10 mouse cellular contexts compared by ENCODE assay signal in genomic region chr16:10366240-10367217, GRCm38 (mm10). TPM values are rescaled to one million over a fixed set of nuclear protein-coding genes. Genes with fewer than 3 reads are reported as not detected.
DNase-seq lines count a peak whose midpoint lies in the region; ATAC-seq and TF ChIP-seq lines count a peak whose summit lies in the region.
"Had no signal": no experiment of that assay in that cellular context is flagged by ENCODE, and none has a peak within 500 bp of the region (broad histone marks: within the 10 kb centered on the region; RNA-seq: fewer than 3 reads in every experiment).

No protein-coding gene starts in this region.

- 79% methylated on average over 14 of the region's 14 CpGs for WGBS in heart, embryonic 10.5 days
- 82% methylated on average over 14 of the region's 14 CpGs for WGBS in hindbrain, embryonic 12.5 days
- 43% methylated on average over 14 of the region's 14 CpGs for WGBS in lung, adult 2 months
- 66% methylated on average over 14 of the region's 14 CpGs for WGBS in stomach, embryonic 15.5 days

- peak; percentile 33; the same call in 1 of the 2 replicates for ATAC-seq in hindbrain, embryonic 12.5 days (ENCODE audit: low FRiP score)
- peak; percentile 53; the same call in 1 of the 2 replicates for ATAC-seq in stomach, embryonic 15.5 days (ENCODE audit: insufficient read depth, low FRiP score, low read depth)

- TF ChIP-seq CTCF in lung, adult 2 months (IDR thresholded peaks at IDR 0.05; ENCODE audit: insufficient read depth, low read length): no peak

- H3K27ac ChIP-seq in heart, embryonic 10.5 days: peak overlapping the region; percentile 42; the same call in 1 of the 2 replicates
- no peak overlapping the region for H3K27ac ChIP-seq in hindbrain, embryonic 12.5 days
- H3K27ac ChIP-seq in stomach, embryonic 15.5 days: peak overlapping the region; percentile 85
- H3K27ac ChIP-seq: midbrain, embryonic 12.5 days had no signal

- no peak overlapping the region for H3K9ac ChIP-seq in hindbrain, embryonic 12.5 days
- no peak overlapping the region for H3K9ac ChIP-seq in stomach, embryonic 15.5 days
- H3K9ac ChIP-seq: midbrain, embryonic 12.5 days had no signal

- no peaks in the 10 kb centered on the region for H3K9me3 ChIP-seq in heart, embryonic 10.5 days
- no peaks in the 10 kb centered on the region for H3K9me3 ChIP-seq in hindbrain, embryonic 12.5 days (replicated peaks)
- H3K9me3 ChIP-seq in stomach, embryonic 15.5 days: no peaks in the 10 kb centered on the region
- H3K9me3 ChIP-seq: G1E; midbrain, embryonic 12.5 days had no signal

- H3K27me3 ChIP-seq in heart, embryonic 10.5 days (ENCODE audit: insufficient read depth, poor library complexity, severe bottlenecking): no peaks in the 10 kb centered on the region
- no peaks in the 10 kb centered on the region for H3K27me3 ChIP-seq in hindbrain, embryonic 12.5 days
- no peaks in the 10 kb centered on the region for H3K27me3 ChIP-seq in stomach, embryonic 15.5 days (replicated peaks)
- H3K27me3 ChIP-seq: midbrain, embryonic 12.5 days had no signal

- intact Hi-C loops in heart, postnatal 25 days (cut with DNase I): no loop called here

- DNase-seq in heart, embryonic 10.5 days (ENCODE audit: low spot score): no peak
- DNase-seq in heart, postnatal 25 days (ENCODE audit: low spot score): no peak
- DNase-seq in urinary bladder, postnatal 4 days (ENCODE audit: low spot score in 2 of 2): peak; percentile 52 to 65
- DNase-seq in urinary bladder, postnatal 10 days (ENCODE audit: low spot score): no peak
- peak; percentile 49 for DNase-seq in lung, adult 2 months
- DNase-seq in cerebellum, adult 11 months: no peak

- peaks cover 24% of the 10 kb centered on the region for H3K4me1 ChIP-seq in heart, embryonic 10.5 days
- H3K4me1 ChIP-seq in hindbrain, embryonic 12.5 days: peaks cover 11% of the 10 kb centered on the region
- peaks cover 3% of the 10 kb centered on the region; the same call in 1 of the 2 replicates for H3K4me1 ChIP-seq in lung, adult 2 months (ENCODE audit: control insufficient read depth, insufficient read depth, low read length)
- peaks cover 25% of the 10 kb centered on the region; the same call in 1 of the 2 replicates for H3K4me1 ChIP-seq in stomach, embryonic 15.5 days

- H3K4me3 ChIP-seq in heart, embryonic 10.5 days: no peak overlapping the region
- H3K4me3 ChIP-seq in hindbrain, embryonic 12.5 days: no peak overlapping the region
- H3K4me3 ChIP-seq in lung, adult 2 months (replicated peaks; ENCODE audit: extremely low read depth, low read depth, low read length): no peak overlapping the region
- H3K4me3 ChIP-seq in stomach, embryonic 15.5 days (replicated peaks): no peak overlapping the region
- H3K4me3 ChIP-seq: midbrain, embryonic 12.5 days had no signal

- H3K4me2 ChIP-seq in hindbrain, embryonic 12.5 days (replicated peaks): no peak overlapping the region
- no peak overlapping the region for H3K4me2 ChIP-seq in stomach, embryonic 15.5 days
- H3K4me2 ChIP-seq: midbrain, embryonic 12.5 days had no signal

- 0 out of 2 replicates have a peak, but pooled peaks have one; percentile 3 for TF ChIP-seq POLR2A in lung, adult 2 months (IDR thresholded peaks at IDR 0.05; ENCODE audit: borderline replicate concordance, extremely low read depth, low read depth, low read length)

- no peaks in the 10 kb centered on the region for H3K36me3 ChIP-seq in heart, embryonic 10.5 days
- no peaks in the 10 kb centered on the region for H3K36me3 ChIP-seq in hindbrain, embryonic 12.5 days
- H3K36me3 ChIP-seq in stomach, embryonic 15.5 days: no peaks in the 10 kb centered on the region
- H3K36me3 ChIP-seq: G1E; midbrain, embryonic 12.5 days had no signal

RNA-seq across cellular contexts. Expression of gene Tekt5, which starts 28.8 kb away (rescaled TPM):
- 0.11 and 0.23 TPM in 2 replicates for polyA plus RNA-seq in heart, embryonic 10.5 days (2016; fragmentation: Nextera tagmentation; extraction: Ambion mirVana)
- total RNA-seq in heart, postnatal 25 days (2021): not detected
- polyA plus RNA-seq in hindbrain, embryonic 12.5 days (2016; fragmentation: Nextera tagmentation; extraction: Ambion mirVana): 0.75 and 0.91 TPM in 2 replicates
- 6.8 and 9.2 TPM in 2 replicates for polyA plus RNA-seq in lung, adult 2 months (2012; rRNA removed)
- polyA plus RNA-seq in stomach, embryonic 15.5 days (2015; fragmentation: Nextera tagmentation; extraction: Ambion mirVana): 0.98 TPM in 2 replicates

RNA-seq across cellular contexts. Expression of gene Nubp1, which starts 45.2 kb away (rescaled TPM):
- polyA plus RNA-seq in heart, embryonic 10.5 days (2016; fragmentation: Nextera tagmentation; extraction: Ambion mirVana): 60.1 and 70.9 TPM in 2 replicates
- 10 to 100 TPM in 1 of 2 experiments, 1 to 10 TPM in 1; 9.4 to 10.5 TPM for total RNA-seq in heart, postnatal 25 days (2021)
- 50.7 and 57.6 TPM in 2 replicates for polyA plus RNA-seq in hindbrain, embryonic 12.5 days (2016; fragmentation: Nextera tagmentation; extraction: Ambion mirVana)
- 25.9 and 31.0 TPM in 2 replicates for polyA plus RNA-seq in lung, adult 2 months (2012; rRNA removed)
- 52.2 and 54.9 TPM in 2 replicates for polyA plus RNA-seq in stomach, embryonic 15.5 days (2015; fragmentation: Nextera tagmentation; extraction: Ambion mirVana)

RNA-seq across cellular contexts. Expression of gene Emp2, which starts 52.8 kb away (rescaled TPM):
- 22.3 and 25.5 TPM in 2 replicates for polyA plus RNA-seq in heart, embryonic 10.5 days (2016; fragmentation: Nextera tagmentation; extraction: Ambion mirVana)
- 10 to 100 TPM; 38.4 to 44.1 TPM for total RNA-seq in heart, postnatal 25 days (2021)
- polyA plus RNA-seq in hindbrain, embryonic 12.5 days (2016; fragmentation: Nextera tagmentation; extraction: Ambion mirVana): 5.2 and 5.6 TPM in 2 replicates
- 763 and 1,000 TPM in 2 replicates for polyA plus RNA-seq in lung, adult 2 months (2012; rRNA removed)
- polyA plus RNA-seq in stomach, embryonic 15.5 days (2015; fragmentation: Nextera tagmentation; extraction: Ambion mirVana): 35.2 and 48.4 TPM in 2 replicates
- polyA plus RNA-seq: G1E had no signal

Comparison
In these comparisons a context has a peak if more than half of its experiments do, and no peak if none do; other contexts are left out.
1. DNase-seq: peak in urinary bladder, postnatal 4 days (2 of 2) and lung, adult 2 months (single experiment); none in heart, embryonic 10.5 days (single experiment), heart, postnatal 25 days (single experiment), urinary bladder, postnatal 10 days (single experiment) and cerebellum, adult 11 months (single experiment).
2. RNA of gene Emp2, which starts 52.8 kb away (polyA plus RNA-seq): 763 to 1,000 TPM in lung, adult 2 months; 35.2 to 48.4 TPM in stomach, embryonic 15.5 days, 22.3 to 25.5 TPM in heart, embryonic 10.5 days and 5.2 to 5.6 TPM in hindbrain, embryonic 12.5 days; every median in the first group is over 10 times any median in the second.